Mouse (Mus musculus) B cell, adult 2 months (primary cell): ENCODE data around the gene Med27.

Source experiments
- DNase-seq, 2 experiments: peaks; one replicate each; pipeline ENCODE4 v3.0.0; 2022

Gene Med27

GRCm38 (mm10) chr2:29346629-29347271 lies at the start of gene Med27:
TSS of gene Med27 (plus strand) at chr2:29346819.
- DNase-seq = peak; percentile 91

GRCm38 (mm10) chr2:29309966-29310365 lies 36.7 kb upstream of the Med27 start:
- peak in 1 of 2 experiments; percentile 5 for DNase-seq

- DNase-seq = no peak
Measured at GRCm38 (mm10) chr2:29312058-29312457, 34.6 kb upstream of the Med27 start.

- no peak for DNase-seq
Measured at GRCm38 (mm10) chr2:29317906-29318470, 28.6 kb upstream of the Med27 start.

GRCm38 (mm10) chr2:29318596-29318995 lies 28.0 kb upstream of the Med27 start:
- DNase-seq = no peak

GRCm38 (mm10) chr2:29320229-29320751 lies 26.3 kb upstream of the Med27 start:
- no peak for DNase-seq

GRCm38 (mm10) chr2:29320780-29321179 lies 25.8 kb upstream of the Med27 start:
- no peak for DNase-seq

GRCm38 (mm10) chr2:29324456-29324855 lies 22.2 kb upstream of the Med27 start:
- no peak for DNase-seq

GRCm38 (mm10) chr2:29330471-29330870 lies 16.1 kb upstream of the Med27 start:
- DNase-seq = no peak

GRCm38 (mm10) chr2:29338396-29338795 lies 8.2 kb upstream of the Med27 start:
- DNase-seq = no peak

- DNase-seq = no peak
Measured at GRCm38 (mm10) chr2:29358696-29359375, 12.2 kb downstream of the Med27 start.

GRCm38 (mm10) chr2:29360956-29361355 lies 14.3 kb downstream of the Med27 start:
- no peak for DNase-seq

- DNase-seq = no peak
Measured at GRCm38 (mm10) chr2:29365000-29365695, 18.5 kb downstream of the Med27 start.

- DNase-seq = no peak
Measured at GRCm38 (mm10) chr2:29368730-29369129, 22.1 kb downstream of the Med27 start.

GRCm38 (mm10) chr2:29372176-29372575 lies 25.6 kb downstream of the Med27 start:
- no peak for DNase-seq

GRCm38 (mm10) chr2:29381683-29382082 lies 35.1 kb downstream of the Med27 start:
- DNase-seq = no peak

- no peak for DNase-seq
Measured at GRCm38 (mm10) chr2:29382583-29382982, 36.0 kb downstream of the Med27 start.

- peak; percentile 5 to 21 for DNase-seq
Measured at GRCm38 (mm10) chr2:29383133-29383532, 36.5 kb downstream of the Med27 start.

- no peak for DNase-seq
Measured at GRCm38 (mm10) chr2:29385405-29385804, 38.8 kb downstream of the Med27 start.

- no peak for DNase-seq
Measured at GRCm38 (mm10) chr2:29387268-29387667, 40.6 kb downstream of the Med27 start.

- DNase-seq = no peak
Measured at GRCm38 (mm10) chr2:29388937-29389336, 42.3 kb downstream of the Med27 start.

- DNase-seq = no peak
Measured at GRCm38 (mm10) chr2:29391086-29391485, 44.5 kb downstream of the Med27 start.

GRCm38 (mm10) chr2:29391996-29392395 lies 45.4 kb downstream of the Med27 start:
- DNase-seq = no peak
